Mouse (Mus musculus) CH12.LX (cell line): ENCODE results near the gene Zfp423. TPM values are rescaled to one million over a fixed set of nuclear protein-coding genes. Genes with fewer than 3 reads are reported as not detected.

ENCODE experiments used
- DNase-seq: peaks from one replicate; pipeline ENCODE4 v3.0.0-alpha.2; 2013; ENCODE audit errors: extremely low read depth
- H3K27ac ChIP-seq: 2 replicates; pipeline ENCODE4 v1.5.1; 2012; ENCODE audit warnings: low read depth, mild to moderate bottlenecking, control low read depth, moderate library complexity; ENCODE audit not compliant: insufficient read depth
- H3K27me3 ChIP-seq: replicated peaks from 2 replicates; pipeline ENCODE3; 2012; ENCODE audit warnings: inconsistent platforms
- H3K36me3 ChIP-seq, 2 experiments: replicated peaks in 1 of 2; 2 replicates each; pipeline versions ENCODE3 to v1.6.1; 2012; ENCODE audit warnings: inconsistent platforms in 1 of 2, low read length in 1 of 2, mild to moderate bottlenecking in 1 of 2, mixed read lengths in 1 of 2, moderate library complexity in 1 of 2; ENCODE audit not compliant: control insufficient read depth in 1 of 2, insufficient read depth in 1 of 2
- H3K4me1 ChIP-seq, 2 experiments: 2 replicates each; pipeline ENCODE4 v1.6.1; 2012; ENCODE audit warnings: inconsistent platforms in 1 of 2, moderate library complexity in 1 of 2; ENCODE audit not compliant: insufficient read depth in 2 of 2, control insufficient read depth in 1 of 2
- H3K4me2 ChIP-seq: 2 replicates; pipeline ENCODE4 v1.6.1; 2012; ENCODE audit warnings: low read depth, mild to moderate bottlenecking, control low read depth; ENCODE audit not compliant: poor library complexity, insufficient read depth, severe bottlenecking
- H3K4me3 ChIP-seq, 3 experiments: fragments of 150-350 bp in 1 of 3; sonication (generic) in 1 of 3; replicated peaks in 1 of 3; 2 replicates each; pipeline versions ENCODE3 to v1.5.1; 2011 to 2012; ENCODE audit warnings: low read depth in 2 of 3, low read length in 2 of 3, mild to moderate bottlenecking in 2 of 3, moderate library complexity in 2 of 3, control low read depth in 1 of 3, improper control_type of control experiment in 1 of 3, inconsistent platforms in 1 of 3, mixed read lengths in 1 of 3; ENCODE audit not compliant: poor library complexity in 1 of 3
- H3K79me2 ChIP-seq: replicated peaks from 2 replicates; pipeline ENCODE4 v1.6.1; 2012; ENCODE audit warnings: mild to moderate bottlenecking, moderate library complexity; ENCODE audit not compliant: control insufficient read depth, poor library complexity, insufficient read depth, severe bottlenecking; ENCODE audit errors: extremely low read depth
- H3K9ac ChIP-seq: 2 replicates; pipeline ENCODE4 v1.6.1; 2012; ENCODE audit warnings: low read depth, mild to moderate bottlenecking, control low read depth, moderate library complexity; ENCODE audit not compliant: insufficient read depth
- H3K9me3 ChIP-seq: replicated peaks from 2 replicates; pipeline ENCODE3; 2012; ENCODE audit warnings: low read length, inconsistent platforms, mixed read lengths
- BHLHE40 ChIP-seq: IDR thresholded peaks from 2 replicates; pipeline ENCODE4 v1.6.1; 2011; ENCODE audit warnings: mild to moderate bottlenecking, low read depth, low read length, improper control_type of control experiment
- CHD2 ChIP-seq: IDR thresholded peaks from 2 replicates; pipeline ENCODE4 v1.6.1; 2011; ENCODE audit warnings: low read length, improper control_type of control experiment
- CTCF ChIP-seq, 2 experiments: IDR thresholded peaks in 1 of 2; conservative IDR thresholded peaks in 1 of 2; 2 replicates each; pipeline ENCODE4 v1.5.1; 2011 to 2012; ENCODE audit warnings: low read depth in 2 of 2, low read length in 2 of 2, improper control_type of control experiment in 1 of 2, inconsistent platforms in 1 of 2, mild to moderate bottlenecking in 1 of 2, moderate library complexity in 1 of 2
- E2F4 ChIP-seq: IDR thresholded peaks from 2 replicates; pipeline ENCODE4 v1.6.1; 2011; ENCODE audit warnings: low read depth, low read length, improper control_type of control experiment; ENCODE audit not compliant: insufficient replicate concordance
- ELF1 ChIP-seq: IDR thresholded peaks from 2 replicates; pipeline ENCODE4 v1.6.1; 2014; ENCODE audit warnings: low read depth, mild to moderate bottlenecking, inconsistent platforms, low read length, improper control_type of control experiment
- EP300 ChIP-seq: IDR thresholded peaks from 2 replicates; pipeline ENCODE4 v1.6.1; 2011; ENCODE audit warnings: low read length, improper control_type of control experiment
- ETS1 ChIP-seq: conservative IDR thresholded peaks from 2 replicates; pipeline ENCODE4 v1.6.1; 2012; ENCODE audit warnings: low read depth, mild to moderate bottlenecking, inconsistent platforms, low read length, improper control_type of control experiment, moderate library complexity
- GABPA ChIP-seq: IDR thresholded peaks from 2 replicates; pipeline ENCODE4 v1.6.1; 2012; ENCODE audit warnings: low read depth, low read length, improper control_type of control experiment, inconsistent platforms; ENCODE audit not compliant: insufficient replicate concordance
- HCFC1 ChIP-seq: IDR thresholded peaks from 2 replicates; pipeline ENCODE4 v1.6.1; 2012; ENCODE audit warnings: low read depth, mild to moderate bottlenecking, inconsistent platforms, low read length, improper control_type of control experiment
- IRF4 ChIP-seq: IDR thresholded peaks from 2 replicates; pipeline ENCODE4 v1.6.1; 2014; ENCODE audit warnings: low read depth, mild to moderate bottlenecking, inconsistent platforms, low read length, improper control_type of control experiment
- JUND ChIP-seq: conservative IDR thresholded peaks from 2 replicates; pipeline ENCODE4 v1.6.1; 2011; ENCODE audit warnings: low read depth, low read length, improper control_type of control experiment
- MAFK ChIP-seq: IDR thresholded peaks from 2 replicates; pipeline ENCODE4 v1.6.1; 2011; ENCODE audit warnings: low read length, improper control_type of control experiment; ENCODE audit not compliant: insufficient replicate concordance
- MAZ ChIP-seq: IDR thresholded peaks from 2 replicates; pipeline ENCODE4 v1.6.1; 2012; ENCODE audit warnings: low read depth, mild to moderate bottlenecking, inconsistent platforms, low read length, improper control_type of control experiment, moderate library complexity
- MXI1 ChIP-seq: IDR thresholded peaks from 2 replicates; pipeline ENCODE4 v1.6.1; 2011; ENCODE audit warnings: mild to moderate bottlenecking, low read depth, low read length, improper control_type of control experiment
- MYC ChIP-seq: IDR thresholded peaks from 2 replicates; pipeline ENCODE4 v1.6.1; 2011; ENCODE audit warnings: low read depth, mild to moderate bottlenecking, improper control_type of control experiment, low read length
- NELFE ChIP-seq: IDR thresholded peaks from 2 replicates; pipeline ENCODE4 v1.6.1; 2011; ENCODE audit warnings: low read depth, low read length, improper control_type of control experiment
- PAX5 ChIP-seq: IDR thresholded peaks from 2 replicates; pipeline ENCODE4 v1.6.1; 2012; ENCODE audit warnings: low read length, inconsistent platforms, mixed read lengths
- POLR2A ChIP-seq: IDR thresholded peaks from 2 replicates; pipeline ENCODE4 v1.6.1; 2011; ENCODE audit warnings: low read depth, mild to moderate bottlenecking, improper control_type of control experiment, low read length
- POLR2AphosphoS2 ChIP-seq: IDR thresholded peaks from 2 replicates; pipeline ENCODE4 v1.6.1; 2011; ENCODE audit warnings: low read depth, low read length, improper control_type of control experiment
- RCOR1 ChIP-seq: conservative IDR thresholded peaks from 2 replicates; pipeline ENCODE4 v1.6.1; 2012; ENCODE audit warnings: low read depth, mild to moderate bottlenecking, inconsistent platforms, low read length, improper control_type of control experiment
- SIN3A ChIP-seq: IDR thresholded peaks from 2 replicates; pipeline ENCODE4 v1.6.1; 2012; ENCODE audit warnings: low read length, improper control_type of control experiment, inconsistent platforms
- SMC3 ChIP-seq: IDR thresholded peaks from 2 replicates; pipeline ENCODE4 v1.6.1; 2011; ENCODE audit warnings: low read depth, low read length, improper control_type of control experiment
- TCF12 ChIP-seq: IDR thresholded peaks from 2 replicates; pipeline ENCODE4 v1.6.1; 2014; ENCODE audit warnings: low read depth, mild to moderate bottlenecking, inconsistent platforms, low read length, improper control_type of control experiment
- USF1 ChIP-seq: IDR thresholded peaks from 2 replicates; pipeline ENCODE4 v1.6.1; 2014; ENCODE audit warnings: low read depth, mild to moderate bottlenecking, inconsistent platforms, low read length, improper control_type of control experiment
- ZC3H11A ChIP-seq: IDR thresholded peaks from 2 replicates; pipeline ENCODE4 v1.6.1; 2012; ENCODE audit warnings: low read depth, mild to moderate bottlenecking, inconsistent platforms, low read length, improper control_type of control experiment
- ZKSCAN1 ChIP-seq: IDR thresholded peaks from 2 replicates; pipeline ENCODE4 v1.6.1; 2012; ENCODE audit warnings: low read depth, inconsistent platforms, low read length, improper control_type of control experiment, borderline replicate concordance
- ZNF384 ChIP-seq: IDR thresholded peaks from 2 replicates; pipeline ENCODE4 v1.6.1; 2012; ENCODE audit warnings: low read depth, low read length, improper control_type of control experiment, inconsistent platforms
- dilution Hi-C: fragments of 300-500 bp; cut with MboI; formaldehyde crosslinking; loops from 2 replicates; pipeline ENCODE4 v1.14.3; 2020; ENCODE audit warnings: low sequenced_read_pairs; ENCODE audit not compliant: extremely low pct_unique_long_range_greater_than_20kb, extremely low pct_ligation_motif_present
- in situ Hi-C: fragments of 300-500 bp; cut with MboI; formaldehyde crosslinking; loops from 3 replicates; pipeline ENCODE4 v1.14.3; 2019; ENCODE audit warnings: low sequenced_read_pairs, low pct_ligation_motif_present, low pct_unique_long_range_greater_than_20kb, mixed read lengths
- polyA plus RNA-seq: library from polyadenylated mRNA; unstranded; fragments of >175 nt; gene quantifications from 2 replicates; pipeline ENCODE4 v1.2.1, GENCODE M21; 2012; ENCODE audit warnings: low read depth; ENCODE audit not compliant: insufficient read length
- total RNA-seq, 2 experiments: library from RNA; depleted of rRNA; stranded (reverse); fragments of 300-350 nt in 1 of 2; fragments of >200 nt in 1 of 2; gene quantifications; 2 replicates each; pipeline ENCODE4 v1.2.3; 2012 to 2014

Zfp423 gene
- total and polyA plus RNA-seq, 3 experiments: 0.25 to 2.7 (median 0.32) TPM

DNA sequence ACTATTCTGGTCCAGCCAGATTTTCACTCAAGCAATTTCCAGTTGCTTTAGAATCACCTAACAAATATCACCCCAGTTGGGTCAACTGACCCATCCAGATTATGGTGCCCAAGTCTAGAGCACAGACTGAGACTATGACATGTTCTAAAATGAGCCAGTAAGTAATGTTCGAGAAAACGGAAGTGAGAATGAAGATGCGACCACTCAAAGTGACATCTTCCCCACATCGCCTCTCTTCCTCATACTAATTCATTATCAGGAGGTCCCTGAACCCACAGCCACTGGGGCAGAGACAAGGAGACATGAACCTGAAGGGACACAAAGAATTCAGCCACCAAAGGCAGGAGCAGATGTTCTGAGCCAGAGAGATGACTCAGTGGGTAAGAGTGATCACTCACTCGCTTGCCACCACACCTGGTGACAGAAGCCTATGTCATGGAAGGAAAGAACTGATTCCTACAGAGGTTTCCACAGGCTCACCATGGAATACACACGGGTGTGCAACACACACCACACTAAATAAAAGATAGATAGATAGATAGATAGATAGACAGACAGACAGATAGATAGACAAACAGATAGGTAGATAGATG, 24.2 kb downstream of the Zfp423 start:
- in situ Hi-C loops (no loop called here), dilution Hi-C loops (no loop called here)
- no peak overlapping the region for H3K27ac ChIP-seq
- peaks cover 16 to 58% of the 10 kb centered on the region in 2 experiments for H3K4me1 ChIP-seq
- TF ChIP-seq TCF12: peak; percentile 39; the same call in 1 of the 2 replicates
- peak; percentile 71 for TF ChIP-seq EP300
- no peak for TF ChIP-seq CTCF (conservative IDR thresholded peaks at IDR 0.05 in 1 of 2, IDR thresholded peaks at IDR 0.05 in 1 of 2; ENCODE audit: low read depth in 2 of 2, low read length in 2 of 2)
- no peak for TF ChIP-seq ZC3H11A
- 0 out of 2 replicates have a peak, but pooled peaks have one; percentile 36 for TF ChIP-seq RCOR1
- TF ChIP-seq MAFK: 0 out of 2 replicates have a peak, but pooled peaks have one; percentile 7
- 0 out of 2 replicates have a peak, but pooled peaks have one; percentile 17 for TF ChIP-seq NELFE
- TF ChIP-seq E2F4: no peak
- no peak for TF ChIP-seq MYC
- TF ChIP-seq IRF4: peak; percentile 65
- peak; percentile 35 for TF ChIP-seq JUND
- TF ChIP-seq BHLHE40: peak; percentile 45
- TF ChIP-seq HCFC1: no peak
- no peak for TF ChIP-seq ZKSCAN1
- TF ChIP-seq ETS1: peak; percentile 68
- no peak for TF ChIP-seq PAX5
- H3K36me3 ChIP-seq: no peaks in the 10 kb centered on the region
- peak; percentile 67 for DNase-seq
- no peaks in the 10 kb centered on the region for H3K79me2 ChIP-seq
- H3K27me3 ChIP-seq: no peaks in the 10 kb centered on the region
- no peak overlapping the region for H3K4me3 ChIP-seq
- no peak overlapping the region for H3K9ac ChIP-seq
- H3K9me3 ChIP-seq: no peaks in the 10 kb centered on the region
- H3K4me2 ChIP-seq: no peak overlapping the region

- Histone ChIP-seq H3K27ac (no peak overlapping the region), H3K79me2 (no peaks in the 10 kb centered on the region), H3K36me3 (no peaks in the 10 kb centered on the region), H3K9ac (no peak overlapping the region), H3K27me3 (no peaks in the 10 kb centered on the region), H3K4me2 (no peak overlapping the region), H3K4me3 (no peak overlapping the region), H3K9me3 (no peaks in the 10 kb centered on the region), H3K4me1 (peaks cover 15 to 53% of the 10 kb centered on the region in 2 experiments)
- dilution Hi-C loops (no loop called here), in situ Hi-C loops (no loop called here)
- TF ChIP-seq MAZ (no peak), CHD2 (no peak), ZNF384 (no peak), EP300 (no peak), MYC (no peak), SMC3 (no peak), USF1 (no peak), HCFC1 (no peak), MAFK (no peak), SIN3A (no peak), E2F4 (no peak), ZKSCAN1 (no peak), POLR2AphosphoS2 (no peak), ZC3H11A (no peak), RCOR1 (no peak), MXI1 (no peak), PAX5 (no peak), ELF1 (no peak), POLR2A (no peak), GABPA (no peak)
- no peak for DNase-seq
Observed at GRCm38 (mm10) chr8:87934175-87934574, 25.2 kb downstream of the Zfp423 start.
